Mouse (Mus musculus): ENCODE measurements at regions not wholly inside any gene's neighbourhood (a gene's known extent, or its start where the extent isn't known, plus 50 kb on each side); places are given as distances from the start of the nearest gene placed in this dataset.

DNA sequence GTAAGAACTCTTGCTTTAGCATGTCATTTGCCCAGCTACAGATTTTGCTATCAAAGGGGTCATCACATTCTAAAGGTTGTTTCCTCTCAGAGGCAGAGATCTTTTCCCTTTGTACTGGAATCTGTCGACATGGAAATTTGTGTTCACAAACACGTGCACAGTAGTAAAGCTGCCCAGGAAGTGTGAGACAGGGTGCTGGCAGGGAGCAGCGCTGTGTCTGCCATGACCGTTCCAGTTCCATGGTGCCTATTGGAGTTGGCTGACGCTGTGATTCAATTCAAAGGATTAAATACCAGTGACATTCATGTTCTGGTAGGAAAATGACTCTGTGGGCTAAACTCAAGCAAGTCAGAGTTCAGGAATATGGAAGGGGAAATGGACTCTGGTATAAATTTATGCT lies 627.1 kb downstream of the Stpg2 start:
- WGBS: 85% methylated on average over 5 of the region's 5 CpGs

GRCm38 (mm10) chr3:139842015-139842414 lies 636.5 kb downstream of the Stpg2 start:
- 86% methylated on average over 3 of the region's 3 CpGs for WGBS
- Histone ChIP-seq H3K27ac (ENCODE audit: low read length) (no peak overlapping the region), H3K4me1 (ENCODE audit: control insufficient read depth, insufficient read depth, low read length) (no peaks in the 10 kb centered on the region), H3K27me3 (ENCODE audit: control insufficient read depth, insufficient read depth, low read length) (no peaks in the 10 kb centered on the region), H3K4me2 (ENCODE audit: low read depth, low read length) (no peak overlapping the region), H3K4me3 (replicated peaks; ENCODE audit: low read length) (no peak overlapping the region), H3K36me3 (ENCODE audit: control insufficient read depth, insufficient read depth, low read length) (no peaks in the 10 kb centered on the region), H3K9me3 (replicated peaks; ENCODE audit: control insufficient read depth, low read length) (no peaks in the 10 kb centered on the region), H3K9ac (ENCODE audit: low read length) (no peak overlapping the region)
- no peak for ATAC-seq (ENCODE audit: insufficient read depth, low FRiP score)

More for the DNA sequence above, 627.1 kb downstream of the Stpg2 start:
- Histone ChIP-seq H3K4me2 (ENCODE audit: low read depth, low read length) (no peak overlapping the region), H3K27me3 (ENCODE audit: control insufficient read depth, insufficient read depth, low read length) (no peaks in the 10 kb centered on the region), H3K9ac (ENCODE audit: low read length) (no peak overlapping the region), H3K9me3 (replicated peaks; ENCODE audit: control insufficient read depth, low read length) (no peaks in the 10 kb centered on the region), H3K27ac (ENCODE audit: low read length) (no peak overlapping the region), H3K4me1 (ENCODE audit: control insufficient read depth, insufficient read depth, low read length) (no peaks in the 10 kb centered on the region), H3K36me3 (ENCODE audit: control insufficient read depth, insufficient read depth, low read length) (no peaks in the 10 kb centered on the region), H3K4me3 (replicated peaks; ENCODE audit: low read length) (no peak overlapping the region)
- ATAC-seq (ENCODE audit: insufficient read depth, low FRiP score): no peak

GRCm38 (mm10) chr3:139842988-139843605 lies 637.6 kb downstream of the Stpg2 start:
- Histone ChIP-seq H3K4me2 (ENCODE audit: low read depth, low read length) (no peak overlapping the region), H3K4me3 (replicated peaks; ENCODE audit: low read length) (no peak overlapping the region), H3K9me3 (replicated peaks; ENCODE audit: control insufficient read depth, low read length) (no peaks in the 10 kb centered on the region), H3K9ac (ENCODE audit: low read length) (no peak overlapping the region), H3K27me3 (ENCODE audit: control insufficient read depth, insufficient read depth, low read length) (no peaks in the 10 kb centered on the region), H3K36me3 (ENCODE audit: control insufficient read depth, insufficient read depth, low read length) (no peaks in the 10 kb centered on the region), H3K27ac (ENCODE audit: low read length) (no peak overlapping the region), H3K4me1 (ENCODE audit: control insufficient read depth, insufficient read depth, low read length) (no peaks in the 10 kb centered on the region)
- WGBS: 79% methylated on average over 5 of the region's 5 CpGs
- no peak for ATAC-seq (ENCODE audit: insufficient read depth, low FRiP score)

DNA sequence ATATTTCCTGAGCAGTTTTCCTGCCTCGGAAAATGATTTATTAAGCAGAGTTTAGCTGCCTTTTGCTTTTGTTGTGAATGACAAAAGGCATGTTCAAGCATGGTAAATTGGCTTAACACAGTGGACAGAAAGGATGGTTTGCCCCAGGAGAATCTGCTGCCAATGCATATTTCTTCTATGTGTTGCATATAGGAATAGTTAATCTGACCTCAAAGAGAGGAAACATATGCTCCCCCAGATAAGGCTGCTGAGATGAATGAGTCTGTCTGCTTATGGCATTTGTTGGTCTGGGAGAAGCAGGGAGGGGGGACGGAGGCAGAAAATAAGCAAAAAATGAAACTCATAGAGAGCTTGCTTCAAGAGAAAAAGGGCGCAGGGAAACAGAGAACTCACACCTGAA lies 638.9 kb downstream of the Stpg2 start:
- no peaks in the 10 kb centered on the region for H3K27me3 ChIP-seq (ENCODE audit: control insufficient read depth, insufficient read depth, low read length)
- H3K36me3 ChIP-seq (ENCODE audit: control insufficient read depth, insufficient read depth, low read length): no peaks in the 10 kb centered on the region
- no peaks in the 10 kb centered on the region for H3K9me3 ChIP-seq (replicated peaks; ENCODE audit: control insufficient read depth, low read length)
- H3K9ac ChIP-seq (ENCODE audit: low read length): no peak overlapping the region
- no peak overlapping the region for H3K27ac ChIP-seq (ENCODE audit: low read length)
- WGBS: 69% methylated on average over 3 of the region's 3 CpGs
- H3K4me2 ChIP-seq (ENCODE audit: low read depth, low read length): no peak overlapping the region
- no peak for ATAC-seq (ENCODE audit: insufficient read depth, low FRiP score)
- no peaks in the 10 kb centered on the region for H3K4me1 ChIP-seq (ENCODE audit: control insufficient read depth, insufficient read depth, low read length)
- H3K4me3 ChIP-seq (replicated peaks; ENCODE audit: low read length): no peak overlapping the region

- ATAC-seq (ENCODE audit: insufficient read depth, low FRiP score): no peak
- 69% methylated on average over 5 of the region's 5 CpGs for WGBS
- H3K4me3 ChIP-seq (replicated peaks; ENCODE audit: low read length): no peak overlapping the region
- no peak overlapping the region for H3K4me2 ChIP-seq (ENCODE audit: low read depth, low read length)
- H3K36me3 ChIP-seq (ENCODE audit: control insufficient read depth, insufficient read depth, low read length): no peaks in the 10 kb centered on the region
- H3K9ac ChIP-seq (ENCODE audit: low read length): no peak overlapping the region
- H3K27ac ChIP-seq (ENCODE audit: low read length): no peak overlapping the region
- no peaks in the 10 kb centered on the region for H3K4me1 ChIP-seq (ENCODE audit: control insufficient read depth, insufficient read depth, low read length)
- no peaks in the 10 kb centered on the region for H3K9me3 ChIP-seq (replicated peaks; ENCODE audit: control insufficient read depth, low read length)
- H3K27me3 ChIP-seq (ENCODE audit: control insufficient read depth, insufficient read depth, low read length): no peaks in the 10 kb centered on the region
Observed at GRCm38 (mm10) chr3:139847826-139848225, 642.3 kb downstream of the Stpg2 start.

DNA sequence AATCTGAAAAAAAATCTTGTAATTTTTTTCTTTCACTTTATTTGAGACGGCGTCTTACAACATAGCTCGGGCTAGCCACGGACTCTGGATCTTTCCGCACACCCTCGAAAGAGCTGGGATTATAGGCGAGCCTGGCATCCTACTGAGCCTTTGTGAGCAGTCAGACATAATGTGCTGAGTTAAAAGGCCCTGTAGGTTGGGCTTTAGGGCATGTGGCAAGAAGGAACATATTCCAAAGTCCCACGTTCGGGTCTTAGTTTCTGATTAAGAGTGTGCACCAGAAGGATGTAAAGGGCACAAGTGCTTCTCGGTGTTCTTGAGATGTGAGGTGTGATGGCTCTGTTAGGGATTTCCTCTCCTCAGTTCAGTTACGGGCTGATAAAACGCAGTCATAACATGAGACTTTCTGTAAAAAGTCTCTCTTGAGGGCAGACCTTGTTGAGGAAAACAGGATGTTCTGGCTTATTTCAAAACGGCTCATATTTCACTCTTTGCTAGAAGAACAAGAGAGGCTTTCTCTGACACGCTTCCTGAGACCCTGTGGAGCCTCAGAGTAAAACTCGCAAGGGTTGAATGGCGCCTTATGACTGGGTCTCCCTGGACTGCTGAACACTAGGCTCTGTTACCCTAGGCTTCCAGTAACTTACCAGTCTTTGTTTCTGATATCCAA lies 654.6 kb downstream of the Stpg2 start:
- WGBS: 56% methylated on average over 16 of the region's 16 CpGs
- Histone ChIP-seq H3K9ac (ENCODE audit: low read length) (no peak overlapping the region), H3K27ac (ENCODE audit: low read length) (peak overlapping the region; percentile 14), H3K9me3 (replicated peaks; ENCODE audit: control insufficient read depth, low read length) (no peaks in the 10 kb centered on the region), H3K4me1 (ENCODE audit: control insufficient read depth, insufficient read depth, low read length) (no peaks in the 10 kb centered on the region), H3K27me3 (ENCODE audit: control insufficient read depth, insufficient read depth, low read length) (no peaks in the 10 kb centered on the region), H3K4me2 (ENCODE audit: low read depth, low read length) (no peak overlapping the region), H3K4me3 (replicated peaks; ENCODE audit: low read length) (no peak overlapping the region), H3K36me3 (ENCODE audit: control insufficient read depth, insufficient read depth, low read length) (no peaks in the 10 kb centered on the region)
- peak; percentile 73; the same call in 1 of the 2 replicates for ATAC-seq (ENCODE audit: insufficient read depth, low FRiP score)

- Histone ChIP-seq H3K4me3 (replicated peaks; ENCODE audit: low read length) (no peak overlapping the region), H3K4me1 (ENCODE audit: control insufficient read depth, insufficient read depth, low read length) (no peaks in the 10 kb centered on the region), H3K4me2 (ENCODE audit: low read depth, low read length) (no peak overlapping the region), H3K36me3 (ENCODE audit: control insufficient read depth, insufficient read depth, low read length) (no peaks in the 10 kb centered on the region), H3K27ac (ENCODE audit: low read length) (peak overlapping the region; percentile 14; the same call in 1 of the 2 replicates), H3K9ac (ENCODE audit: low read length) (no peak overlapping the region), H3K27me3 (ENCODE audit: control insufficient read depth, insufficient read depth, low read length) (no peaks in the 10 kb centered on the region), H3K9me3 (replicated peaks; ENCODE audit: control insufficient read depth, low read length) (no peaks in the 10 kb centered on the region)
- WGBS: 39% methylated on average over 9 of the region's 9 CpGs
- no peak for ATAC-seq (ENCODE audit: insufficient read depth, low FRiP score)
Observed at GRCm38 (mm10) chr3:139860831-139861371, 655.4 kb downstream of the Stpg2 start.

GRCm38 (mm10) chr3:139866329-139866728 lies 660.8 kb downstream of the Stpg2 start:
- no peaks in the 10 kb centered on the region for H3K9me3 ChIP-seq (replicated peaks; ENCODE audit: control insufficient read depth, low read length)
- no peak overlapping the region for H3K4me2 ChIP-seq (ENCODE audit: low read depth, low read length)
- no peak overlapping the region for H3K4me3 ChIP-seq (replicated peaks; ENCODE audit: low read length)
- no peaks in the 10 kb centered on the region for H3K4me1 ChIP-seq (ENCODE audit: control insufficient read depth, insufficient read depth, low read length)
- ATAC-seq (ENCODE audit: insufficient read depth, low FRiP score): no peak
- H3K36me3 ChIP-seq (ENCODE audit: control insufficient read depth, insufficient read depth, low read length): no peaks in the 10 kb centered on the region
- H3K27ac ChIP-seq (ENCODE audit: low read length): no peak overlapping the region
- H3K27me3 ChIP-seq (ENCODE audit: control insufficient read depth, insufficient read depth, low read length): no peaks in the 10 kb centered on the region
- no peak overlapping the region for H3K9ac ChIP-seq (ENCODE audit: low read length)

GRCm38 (mm10) chr3:139867030-139867429 lies 661.5 kb downstream of the Stpg2 start:
- Histone ChIP-seq H3K9me3 (replicated peaks; ENCODE audit: control insufficient read depth, low read length) (no peaks in the 10 kb centered on the region), H3K4me2 (ENCODE audit: low read depth, low read length) (no peak overlapping the region), H3K27ac (ENCODE audit: low read length) (no peak overlapping the region), H3K27me3 (ENCODE audit: control insufficient read depth, insufficient read depth, low read length) (no peaks in the 10 kb centered on the region), H3K4me3 (replicated peaks; ENCODE audit: low read length) (no peak overlapping the region), H3K36me3 (ENCODE audit: control insufficient read depth, insufficient read depth, low read length) (no peaks in the 10 kb centered on the region), H3K4me1 (ENCODE audit: control insufficient read depth, insufficient read depth, low read length) (no peaks in the 10 kb centered on the region), H3K9ac (ENCODE audit: low read length) (no peak overlapping the region)
- ATAC-seq (ENCODE audit: insufficient read depth, low FRiP score): no peak
- WGBS: 87% methylated on average over 4 of the region's 4 CpGs
